Mouse (Mus musculus): ENCODE results near the gene Aldh5a1.
"Not testable (repeated sequence)": the region's sequence is repeated elsewhere in the genome, so short reads cannot be mapped to it uniquely, and the experiment has no call there.

Gene Aldh5a1

DNA sequence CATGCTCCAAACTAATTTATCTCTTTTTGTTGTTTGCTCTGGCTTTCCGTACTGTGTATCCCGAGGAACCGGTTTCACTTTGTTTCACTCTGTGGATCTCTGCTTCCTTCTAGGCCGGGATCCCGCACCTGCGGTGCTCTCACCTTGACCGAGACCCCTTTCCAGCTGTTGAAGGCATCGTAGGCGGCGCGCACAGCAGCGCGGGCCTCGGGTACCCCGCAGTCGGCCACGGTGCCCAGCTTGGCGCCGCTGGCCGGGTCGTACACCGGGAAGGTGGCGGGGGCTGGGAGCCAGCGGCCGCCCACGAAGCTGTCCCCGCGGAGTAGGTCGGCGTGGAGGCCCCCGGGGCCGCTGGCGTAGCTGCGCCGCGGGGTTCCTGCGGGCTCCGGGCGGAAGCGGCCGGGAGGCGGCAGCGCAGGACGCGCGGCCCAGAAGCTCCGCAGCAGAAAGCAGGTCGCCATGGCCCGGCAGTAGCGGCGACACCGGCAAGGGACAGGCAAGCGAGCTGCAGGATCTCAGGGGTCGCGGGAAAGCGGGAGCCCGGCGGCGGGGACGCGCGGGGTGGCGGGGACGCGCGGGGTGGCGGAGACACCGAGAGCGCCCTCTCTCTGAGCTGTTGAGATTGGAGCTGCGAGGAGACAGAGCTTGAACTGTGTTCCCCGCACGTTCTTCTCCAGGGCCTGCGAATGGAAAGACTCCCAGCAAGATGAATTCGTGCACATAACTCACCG is at the start of gene Aldh5a1:
TSS of gene Aldh5a1 (minus strand) at position 554 of the 731 bp plus-strand sequence.
- DNase-seq (ENCODE audit: extremely low read depth, low read depth): no peak

- DNase-seq (ENCODE audit: extremely low read depth, low read depth): no peak
These were observed 48.0 kb upstream of the Aldh5a1 start for GRCm38 (mm10) chr13:24985435-24985834.

- DNase-seq (ENCODE audit: extremely low read depth, low read depth): no peak
These were observed 43.6 kb upstream of the Aldh5a1 start for GRCm38 (mm10) chr13:24981031-24981430.

DNA sequence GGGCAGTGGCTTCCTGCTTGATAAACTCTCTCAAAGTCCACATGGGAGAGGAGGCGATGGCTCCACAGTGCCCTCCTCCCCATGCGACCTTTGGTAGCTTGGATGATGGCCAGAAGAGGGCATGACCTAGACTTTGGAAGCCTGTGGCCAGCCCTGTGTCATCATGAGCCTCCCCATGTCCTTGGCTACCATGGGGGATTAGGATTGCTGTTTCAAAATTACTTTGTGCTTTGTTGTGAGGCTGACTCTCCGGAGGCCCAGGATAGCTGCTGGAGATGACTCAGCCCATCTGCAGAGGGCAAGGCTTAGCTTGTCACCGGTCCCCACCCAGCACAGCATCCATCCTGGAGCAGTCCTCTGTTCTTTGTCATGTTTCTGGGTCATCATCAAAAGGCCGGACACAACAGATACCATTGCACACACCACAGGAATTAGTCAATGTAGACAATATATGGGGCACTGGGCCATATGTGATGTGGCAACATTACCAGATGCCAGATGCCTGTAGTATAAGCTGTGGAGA is 40.4 kb upstream of the Aldh5a1 start:
- no peak for DNase-seq (ENCODE audit: extremely low read depth, low read depth)

GRCm38 (mm10) chr13:24976384-24976783 is 38.9 kb upstream of the Aldh5a1 start:
- no peak for DNase-seq (ENCODE audit: extremely low read depth, low read depth)

DNA sequence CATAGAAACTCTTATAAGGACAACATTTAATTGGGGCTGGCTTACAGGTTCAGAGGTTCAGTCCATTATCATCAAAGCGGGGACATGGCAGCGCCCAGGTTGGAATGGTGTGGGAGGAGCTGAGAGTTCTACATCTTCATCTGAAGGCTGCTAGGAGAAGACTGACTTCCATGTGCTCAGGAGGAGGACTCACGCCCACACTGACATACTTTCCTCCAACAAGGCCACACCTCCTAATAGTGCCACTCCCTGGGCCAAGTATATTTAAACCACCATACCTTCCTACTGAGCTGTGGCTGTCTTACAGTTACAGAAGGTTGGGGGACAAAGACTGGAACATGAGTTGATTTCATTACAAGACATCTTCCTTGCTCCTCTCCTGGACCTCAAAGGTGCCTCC is 34.3 kb upstream of the Aldh5a1 start:
- DNase-seq (ENCODE audit: extremely low read depth, low read depth): not testable (repeated sequence)

DNA sequence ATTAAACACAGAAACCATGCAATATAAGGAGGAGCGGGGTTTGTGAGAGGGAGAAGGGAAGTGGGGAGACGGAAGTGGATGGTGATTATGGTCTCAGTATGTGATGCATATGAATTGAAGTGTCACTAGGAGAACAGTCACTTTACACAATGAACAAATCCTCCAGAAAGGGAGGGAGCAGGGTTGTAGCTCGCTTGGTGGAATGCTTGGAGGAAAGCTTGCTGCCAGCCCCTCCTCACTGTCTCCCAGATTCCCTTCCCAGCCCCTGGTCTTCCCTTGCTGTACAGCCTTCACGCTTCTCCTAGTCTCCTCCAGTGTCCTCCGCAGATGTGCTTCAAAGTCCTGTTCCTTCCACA is 28.4 kb upstream of the Aldh5a1 start:
- DNase-seq (ENCODE audit: extremely low read depth, low read depth): no peak

DNA sequence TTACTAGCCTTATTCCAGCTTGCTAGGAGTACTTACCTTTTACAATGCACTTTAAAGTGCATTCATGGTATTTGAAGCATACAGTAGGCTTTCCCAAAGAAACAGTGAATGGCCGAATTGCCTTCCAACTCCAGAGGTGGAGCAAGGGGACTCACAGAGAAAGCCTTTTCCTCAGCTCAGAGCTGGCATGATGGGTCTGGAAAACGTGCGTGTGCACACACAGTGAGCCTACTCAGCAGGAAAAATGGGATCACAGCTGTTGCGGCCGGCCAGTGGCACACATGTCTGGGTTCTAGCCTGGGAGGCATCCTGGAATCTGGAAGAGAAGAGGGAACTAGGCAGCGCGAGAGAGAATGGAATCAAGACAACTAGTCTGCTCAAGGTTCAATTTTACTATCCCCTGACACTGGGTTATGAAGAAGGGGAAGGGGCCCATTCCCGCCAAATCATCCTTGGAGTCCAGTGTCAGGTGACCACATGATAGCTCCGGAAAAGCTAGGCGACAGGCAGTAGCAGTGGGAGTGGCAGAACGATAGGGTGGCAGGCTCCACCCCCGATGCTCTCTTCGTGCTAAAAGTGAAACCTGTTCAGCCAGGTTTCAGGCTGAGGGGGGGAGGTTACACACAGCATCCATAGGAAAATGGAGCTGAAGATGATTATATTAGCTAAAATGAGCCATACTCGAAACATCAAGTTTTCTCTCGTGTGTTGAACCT is 27.8 kb upstream of the Aldh5a1 start:
- DNase-seq (ENCODE audit: extremely low read depth, low read depth): peak; percentile 47

- DNase-seq (ENCODE audit: extremely low read depth, low read depth): no peak
These were observed 24.7 kb upstream of the Aldh5a1 start for GRCm38 (mm10) chr13:24962119-24962518.

- no peak for DNase-seq (ENCODE audit: extremely low read depth, low read depth)
These were observed 22.6 kb upstream of the Aldh5a1 start for GRCm38 (mm10) chr13:24960084-24960483.

- no peak for DNase-seq (ENCODE audit: extremely low read depth, low read depth)
These were observed 21.2 kb upstream of the Aldh5a1 start for GRCm38 (mm10) chr13:24958671-24959070.

DNA sequence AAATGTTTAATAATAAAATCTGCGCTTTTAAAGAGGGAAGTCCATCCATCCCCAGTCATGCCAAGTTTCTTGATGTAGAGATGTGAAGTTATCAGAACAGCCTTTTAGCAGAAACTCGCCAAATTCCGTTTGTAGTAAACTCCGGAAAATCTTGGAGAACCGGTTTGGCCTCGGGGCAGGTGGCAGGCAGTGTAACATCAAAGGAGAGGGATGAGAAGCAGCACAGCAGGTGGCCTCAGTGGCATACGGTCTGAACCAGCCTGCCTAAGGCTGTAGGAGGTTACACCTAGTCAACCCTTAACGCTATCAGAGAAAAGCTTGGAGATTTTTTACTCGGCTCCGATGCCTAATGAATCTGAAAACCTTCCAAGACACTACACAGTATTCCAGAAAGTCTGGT is 18.0 kb upstream of the Aldh5a1 start:
- no peak for DNase-seq (ENCODE audit: extremely low read depth, low read depth)

GRCm38 (mm10) chr13:24955091-24955490 is 17.6 kb upstream of the Aldh5a1 start:
- no peak for DNase-seq (ENCODE audit: extremely low read depth, low read depth)

GRCm38 (mm10) chr13:24952659-24953058 is 15.2 kb upstream of the Aldh5a1 start:
- DNase-seq (ENCODE audit: extremely low read depth, low read depth): peak; percentile 82

DNA sequence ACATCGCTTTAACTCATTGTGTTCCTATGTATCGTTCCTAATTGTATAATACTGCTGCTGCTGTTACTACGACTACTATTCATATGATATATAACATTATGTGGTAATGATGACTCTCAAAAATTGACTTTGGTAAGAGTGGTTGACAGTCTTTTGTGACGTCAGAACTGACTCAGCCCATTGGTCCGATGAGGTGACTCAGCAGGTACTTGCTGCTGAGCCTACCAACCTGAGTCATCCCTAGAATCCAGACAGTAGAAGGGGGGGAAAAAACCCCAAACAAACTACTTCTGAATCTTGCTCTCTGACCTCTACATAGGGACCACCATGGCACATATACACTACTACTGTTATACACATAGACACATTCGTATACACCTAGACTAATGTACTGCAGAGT is 11.4 kb upstream of the Aldh5a1 start:
- no peak for DNase-seq (ENCODE audit: extremely low read depth, low read depth)

DNA sequence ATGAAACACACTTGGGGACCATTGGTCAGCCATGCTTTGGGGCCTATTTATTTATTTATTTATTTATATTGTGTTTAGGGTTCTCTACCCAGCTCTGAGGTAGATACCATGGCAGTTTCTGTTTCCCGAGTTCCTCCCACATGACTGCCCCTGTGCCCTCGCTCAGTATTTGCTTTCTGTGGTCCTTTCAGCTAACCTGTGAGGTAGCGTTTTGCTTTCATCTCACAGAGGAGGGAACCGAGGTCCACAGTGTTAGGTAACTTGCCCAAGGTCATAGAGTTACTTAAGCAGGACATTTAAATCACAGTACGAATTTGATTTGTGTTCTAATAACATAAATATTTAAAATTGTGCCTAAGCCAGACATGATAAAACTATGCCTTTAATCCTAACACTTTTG is 9.7 kb upstream of the Aldh5a1 start:
- DNase-seq (ENCODE audit: extremely low read depth, low read depth): no peak

GRCm38 (mm10) chr13:24945567-24945966 is 8.1 kb upstream of the Aldh5a1 start:
- DNase-seq (ENCODE audit: extremely low read depth, low read depth): no peak

DNA sequence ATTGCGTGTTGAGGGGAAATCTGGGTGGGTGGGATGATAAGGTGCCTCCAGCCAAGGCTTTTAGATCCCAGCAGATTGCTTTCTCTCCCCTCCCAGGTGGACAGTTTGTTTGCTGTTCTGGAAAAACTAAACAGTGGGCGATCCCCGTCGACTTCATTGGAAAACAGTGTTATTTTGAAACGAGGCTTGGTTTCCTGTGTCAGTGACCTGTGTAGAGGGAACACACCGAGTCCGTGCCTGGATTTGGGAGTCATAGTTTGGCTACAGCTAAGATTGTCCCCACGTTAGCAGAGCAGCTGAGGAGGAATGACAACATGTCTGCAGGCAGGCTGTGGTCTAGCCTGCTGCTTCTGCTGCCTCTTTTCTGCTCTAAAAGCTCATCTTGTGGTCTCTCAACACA is 5.8 kb upstream of the Aldh5a1 start:
- no peak for DNase-seq (ENCODE audit: extremely low read depth, low read depth)

GRCm38 (mm10) chr13:24942512-24943282 is 5.2 kb upstream of the Aldh5a1 start, which contains the start of gene Gpld1:
Gene Gpld1 (plus strand): TSS chr13:24943152.
- no peak for DNase-seq (ENCODE audit: extremely low read depth, low read depth)

DNA sequence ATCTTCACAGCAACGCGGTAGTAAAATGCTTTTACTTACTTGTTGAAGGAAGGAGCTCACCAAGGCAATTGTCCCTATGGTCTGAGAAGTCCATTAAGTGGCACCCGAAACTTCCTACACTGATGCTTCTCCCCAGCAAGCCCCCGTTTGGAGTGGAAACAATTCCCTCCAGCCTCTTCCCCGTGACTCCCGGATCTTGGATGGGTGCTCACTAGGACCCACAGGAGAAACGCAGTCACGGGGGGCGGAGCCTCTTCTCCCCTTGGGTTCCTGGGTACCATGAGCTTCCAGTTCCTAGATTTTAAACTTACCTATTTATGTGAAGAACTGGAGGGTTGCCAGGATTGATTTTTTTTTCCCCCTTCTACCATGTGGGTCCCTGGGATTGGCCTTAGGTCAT is 2.0 kb upstream of the Aldh5a1 start:
- no peak for DNase-seq (ENCODE audit: extremely low read depth, low read depth)

DNA sequence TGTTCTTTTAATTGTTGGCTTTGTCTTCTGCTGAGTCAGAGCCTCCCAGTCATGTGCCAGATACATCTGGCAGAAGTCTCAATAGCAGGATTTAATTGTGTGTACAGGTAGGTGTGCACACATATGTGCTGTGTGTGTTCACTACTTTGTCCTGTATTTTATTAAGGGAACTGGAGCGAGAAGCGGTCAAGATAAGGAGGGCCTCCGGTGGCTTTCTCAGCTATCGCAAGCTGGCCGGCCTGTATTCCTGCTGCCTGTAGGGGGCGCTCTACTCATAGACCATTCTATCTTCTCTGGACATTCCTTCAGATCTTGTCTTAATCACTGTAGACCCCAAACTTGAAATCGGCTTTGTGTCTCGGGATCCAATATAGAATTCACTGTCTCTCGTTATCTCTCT is 1.2 kb upstream of the Aldh5a1 start:
- peak; percentile 37 for DNase-seq (ENCODE audit: extremely low read depth, low read depth)

GRCm38 (mm10) chr13:24937839-24938166 is 342 bp upstream of the Aldh5a1 start:
- no peak for DNase-seq (ENCODE audit: extremely low read depth, low read depth)
